Mouse (Mus musculus): ENCODE results near the gene G430095P16Rik. TPM values are rescaled to one million over a fixed set of nuclear protein-coding genes. Genes with fewer than 3 reads are reported as not detected.

G430095P16Rik gene
- polyA plus RNA-seq, 1 experiment from 2014 or later = 0.89 TPM

DNA sequence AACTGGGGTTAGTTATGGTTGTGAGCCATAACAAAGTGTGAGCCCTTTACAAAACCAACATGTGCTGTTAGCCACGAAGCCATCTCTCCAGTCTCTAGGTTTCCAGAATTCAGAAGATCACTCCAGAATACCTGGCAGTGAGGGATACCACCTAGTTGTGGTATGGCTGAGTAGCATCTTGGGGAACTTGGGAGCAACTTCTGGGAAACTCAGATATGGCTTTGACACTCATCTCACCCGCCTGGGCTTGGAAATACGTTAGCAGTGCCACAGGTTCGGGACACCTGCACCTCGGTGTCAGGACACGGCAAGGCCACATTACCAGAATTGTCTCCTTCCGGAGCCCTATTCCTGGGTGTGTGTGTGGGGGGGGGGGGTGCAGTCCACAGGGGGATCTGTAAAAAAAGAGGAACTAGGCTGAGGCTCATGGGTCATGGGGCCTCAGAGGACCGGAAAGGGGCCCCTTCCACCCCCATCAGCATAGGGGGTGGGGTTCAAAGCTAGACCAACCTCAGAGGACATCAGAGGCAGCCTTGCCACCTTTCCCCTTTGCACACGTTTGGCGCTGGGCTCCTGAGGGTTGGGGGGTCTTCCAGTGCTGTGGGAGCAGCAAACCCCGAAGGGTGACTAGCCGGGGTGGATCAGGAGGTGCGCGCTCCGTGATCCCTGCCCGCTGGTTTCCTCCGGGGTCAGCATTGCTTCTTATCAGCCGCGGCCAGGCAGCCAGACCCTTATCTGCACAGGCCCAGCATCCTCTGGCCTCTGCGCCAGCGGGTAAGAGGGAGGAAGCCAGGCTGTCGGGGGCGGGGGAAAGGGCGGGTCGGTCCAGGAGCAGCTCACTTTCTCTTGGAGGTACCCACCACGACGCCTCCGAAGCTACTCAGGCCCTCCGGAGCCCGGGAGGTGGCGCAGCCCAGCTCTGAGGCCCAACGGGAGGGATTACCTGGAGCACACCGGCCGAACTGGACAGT lies 21.6 kb upstream of the G430095P16Rik start, which contains the start of gene Lyl1:
Lyl1 (plus strand) TSS at position 517 of the 971 bp plus-strand sequence.
- Histone ChIP-seq H3K9me3 (ENCODE audit: control insufficient read depth, low read length) (no peaks in the 10 kb centered on the region), H3K4me3 (ENCODE audit: low read length) (no peak within 1 kb of the TSS), H3K9ac (ENCODE audit: low read depth, low read length) (peak within 1 kb of the TSS; percentile 36), H3K27me3 (replicated peaks; ENCODE audit: control insufficient read depth, insufficient read depth, low read length) (peaks cover 17% of the 10 kb centered on the region), H3K4me1 (ENCODE audit: control insufficient read depth, insufficient read depth, low read depth, low read length) (peaks cover 12% of the 10 kb centered on the region), H3K27ac (ENCODE audit: low read depth, low read length) (peak within 1 kb of the TSS; percentile 24), H3K4me2 (ENCODE audit: low read length) (no peak within 1 kb of the TSS; the same call in 1 of the 2 replicates), H3K36me3 (ENCODE audit: control insufficient read depth, insufficient read depth, low read length) (peaks cover 18% of the 10 kb centered on the region)
- 16% methylated on average over 34 of the region's 34 CpGs for WGBS
- ATAC-seq = no peak; the same call in 1 of the 2 replicates

DNA sequence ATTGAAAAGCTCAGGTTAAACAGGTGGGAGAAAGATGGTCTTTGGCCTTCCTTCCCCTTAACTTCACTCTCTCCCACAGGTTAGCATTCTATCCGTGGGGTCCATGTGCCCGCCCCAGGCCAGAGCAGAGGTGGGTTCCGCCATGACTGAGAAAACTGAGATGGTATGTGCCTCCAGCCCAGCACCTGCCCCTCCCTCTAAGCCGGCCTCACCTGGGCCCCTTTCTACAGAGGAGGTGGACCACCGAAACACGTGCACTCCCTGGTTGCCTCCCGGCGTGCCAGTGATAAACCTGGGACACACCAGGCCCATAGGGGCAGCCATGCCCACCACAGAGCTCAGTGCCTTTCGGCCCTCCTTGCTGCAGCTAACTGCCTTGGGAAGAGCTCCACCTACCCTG lies 20.2 kb upstream of the G430095P16Rik start:
- Histone ChIP-seq H3K27ac (ENCODE audit: low read depth, low read length) (no peak overlapping the region), H3K4me2 (ENCODE audit: low read length) (peak overlapping the region; percentile 13), H3K4me3 (ENCODE audit: low read length) (no peak overlapping the region), H3K36me3 (ENCODE audit: control insufficient read depth, insufficient read depth, low read length) (peaks cover 9% of the 10 kb centered on the region), H3K27me3 (replicated peaks; ENCODE audit: control insufficient read depth, insufficient read depth, low read length) (peaks cover 19% of the 10 kb centered on the region), H3K9me3 (ENCODE audit: control insufficient read depth, low read length) (no peaks in the 10 kb centered on the region), H3K4me1 (ENCODE audit: control insufficient read depth, insufficient read depth, low read depth, low read length) (peaks cover 18% of the 10 kb centered on the region), H3K9ac (ENCODE audit: low read depth, low read length) (no peak overlapping the region)
- ATAC-seq = no peak
- 75% methylated on average over 9 of the region's 9 CpGs for WGBS

DNA sequence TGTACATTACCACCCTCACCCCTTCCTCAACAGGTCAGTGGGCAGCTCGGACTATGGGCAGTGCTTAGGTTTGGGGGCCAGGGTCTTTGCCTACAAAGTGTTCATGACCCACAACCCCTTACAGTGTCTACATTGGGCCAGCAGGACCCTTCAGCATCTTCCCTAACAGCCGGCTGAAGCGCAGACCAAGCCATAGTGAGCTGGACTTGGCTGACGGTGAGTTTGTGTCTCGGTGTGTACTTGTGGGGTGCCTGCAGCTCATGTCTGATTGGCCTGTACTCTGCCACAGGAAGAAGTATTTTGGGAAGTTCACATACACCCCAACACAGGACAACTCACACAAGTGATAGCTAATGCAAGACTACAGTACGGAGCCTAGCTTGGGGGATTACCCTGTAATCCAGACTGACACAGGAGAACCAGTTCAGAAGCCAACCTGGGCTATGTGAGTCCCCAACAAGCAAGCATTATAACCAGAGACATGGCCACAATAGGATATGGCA lies 19.8 kb upstream of the G430095P16Rik start:
- WGBS = 82% methylated on average over 6 of the region's 6 CpGs
- H3K36me3 ChIP-seq (ENCODE audit: control insufficient read depth, insufficient read depth, low read length) = peaks cover 5% of the 10 kb centered on the region; the same call in 1 of the 2 replicates
- H3K4me3 ChIP-seq (ENCODE audit: low read length) = no peak overlapping the region
- ATAC-seq = no peak
- no peaks in the 10 kb centered on the region for H3K9me3 ChIP-seq (ENCODE audit: control insufficient read depth, low read length)
- H3K4me2 ChIP-seq (ENCODE audit: low read length) = peak overlapping the region; percentile 13
- peaks cover 21% of the 10 kb centered on the region for H3K4me1 ChIP-seq (ENCODE audit: control insufficient read depth, insufficient read depth, low read depth, low read length)
- H3K27ac ChIP-seq (ENCODE audit: low read depth, low read length) = no peak overlapping the region
- no peak overlapping the region for H3K9ac ChIP-seq (ENCODE audit: low read depth, low read length)
- H3K27me3 ChIP-seq (replicated peaks; ENCODE audit: control insufficient read depth, insufficient read depth, low read length) = peaks cover 20% of the 10 kb centered on the region

DNA sequence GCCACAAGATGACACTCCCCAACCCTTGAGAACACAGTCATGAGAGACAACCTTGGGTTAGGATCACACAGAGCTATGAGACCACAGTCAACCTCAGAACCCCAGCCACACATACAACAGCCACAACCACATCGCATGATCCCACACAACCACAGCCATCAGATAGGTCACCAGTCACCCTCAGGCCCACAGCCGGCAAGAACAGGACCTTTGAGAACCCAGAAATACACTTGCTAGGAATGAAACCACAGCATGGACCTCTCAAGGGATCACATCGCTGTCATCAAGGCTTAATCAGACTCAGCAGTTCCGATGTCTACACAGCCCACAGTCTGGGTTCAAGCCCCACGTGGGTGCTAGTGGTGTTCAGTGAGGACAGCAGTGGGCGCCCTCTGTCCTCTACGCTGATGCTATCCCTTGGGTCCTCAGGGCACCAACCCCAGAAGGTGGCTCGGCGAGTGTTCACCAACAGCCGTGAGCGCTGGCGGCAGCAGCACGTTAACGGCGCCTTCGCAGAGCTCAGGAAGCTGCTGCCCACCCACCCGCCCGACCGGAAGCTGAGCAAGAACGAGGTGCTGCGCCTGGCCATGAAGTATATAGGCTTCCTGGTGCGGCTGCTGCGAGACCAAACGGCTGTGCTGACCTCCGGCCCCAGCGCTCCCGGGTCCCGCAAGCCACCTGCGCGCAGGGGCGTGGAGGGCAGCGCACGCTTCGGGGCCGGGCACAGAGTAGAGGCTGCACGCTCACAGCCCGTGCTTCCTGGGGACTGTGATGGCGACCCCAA lies 19.1 kb upstream of the G430095P16Rik start:
- Histone ChIP-seq H3K4me1 (ENCODE audit: control insufficient read depth, insufficient read depth, low read depth, low read length) (peaks cover 24% of the 10 kb centered on the region), H3K27ac (ENCODE audit: low read depth, low read length) (peak overlapping the region; percentile 69; the same call in 1 of the 2 replicates), H3K36me3 (ENCODE audit: control insufficient read depth, insufficient read depth, low read length) (no peaks in the 10 kb centered on the region; the same call in 1 of the 2 replicates), H3K4me3 (ENCODE audit: low read length) (0 out of 2 replicates have a peak overlapping the region, but pooled peaks have one; percentile 3), H3K4me2 (ENCODE audit: low read length) (peak overlapping the region; percentile 21; the same call in 1 of the 2 replicates), H3K27me3 (replicated peaks; ENCODE audit: control insufficient read depth, insufficient read depth, low read length) (peaks cover 20% of the 10 kb centered on the region), H3K9me3 (ENCODE audit: control insufficient read depth, low read length) (no peaks in the 10 kb centered on the region), H3K9ac (ENCODE audit: low read depth, low read length) (peak overlapping the region; percentile 41)
- ATAC-seq = no peak
- WGBS = 12% methylated on average over 34 of the region's 38 CpGs

DNA sequence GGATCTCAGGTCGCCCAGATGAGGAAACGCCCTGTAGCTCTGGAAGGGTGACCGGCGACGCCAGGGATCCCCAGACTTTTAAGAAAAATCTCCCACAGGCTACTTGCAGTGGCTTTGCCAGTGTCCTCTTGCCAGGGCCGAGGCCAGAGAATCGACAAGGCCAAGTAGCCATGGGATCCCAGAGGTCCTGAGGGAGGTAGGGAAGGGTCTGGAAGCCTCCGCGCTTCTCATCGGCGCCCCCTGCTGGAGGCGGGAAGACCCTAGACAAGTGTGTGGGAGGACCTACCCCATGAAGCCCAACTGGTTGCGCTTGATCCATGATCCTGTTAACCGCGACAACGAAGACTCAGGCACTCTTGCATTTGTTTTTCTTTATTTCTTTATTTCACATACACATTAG lies 18.5 kb upstream of the G430095P16Rik start:
- H3K27me3 ChIP-seq (replicated peaks; ENCODE audit: control insufficient read depth, insufficient read depth, low read length) = peaks cover 20% of the 10 kb centered on the region
- H3K27ac ChIP-seq (ENCODE audit: low read depth, low read length) = peak overlapping the region; percentile 69
- H3K4me1 ChIP-seq (ENCODE audit: control insufficient read depth, insufficient read depth, low read depth, low read length) = peaks cover 28% of the 10 kb centered on the region
- H3K36me3 ChIP-seq (ENCODE audit: control insufficient read depth, insufficient read depth, low read length) = no peaks in the 10 kb centered on the region
- no peak overlapping the region for H3K4me3 ChIP-seq (ENCODE audit: low read length)
- H3K9me3 ChIP-seq (ENCODE audit: control insufficient read depth, low read length) = no peaks in the 10 kb centered on the region
- no peak for ATAC-seq
- peak overlapping the region; percentile 45 for H3K4me2 ChIP-seq (ENCODE audit: low read length)
- H3K9ac ChIP-seq (ENCODE audit: low read depth, low read length) = peak overlapping the region; percentile 41; the same call in 1 of the 2 replicates
- WGBS = 4% methylated on average over 16 of the region's 16 CpGs

DNA sequence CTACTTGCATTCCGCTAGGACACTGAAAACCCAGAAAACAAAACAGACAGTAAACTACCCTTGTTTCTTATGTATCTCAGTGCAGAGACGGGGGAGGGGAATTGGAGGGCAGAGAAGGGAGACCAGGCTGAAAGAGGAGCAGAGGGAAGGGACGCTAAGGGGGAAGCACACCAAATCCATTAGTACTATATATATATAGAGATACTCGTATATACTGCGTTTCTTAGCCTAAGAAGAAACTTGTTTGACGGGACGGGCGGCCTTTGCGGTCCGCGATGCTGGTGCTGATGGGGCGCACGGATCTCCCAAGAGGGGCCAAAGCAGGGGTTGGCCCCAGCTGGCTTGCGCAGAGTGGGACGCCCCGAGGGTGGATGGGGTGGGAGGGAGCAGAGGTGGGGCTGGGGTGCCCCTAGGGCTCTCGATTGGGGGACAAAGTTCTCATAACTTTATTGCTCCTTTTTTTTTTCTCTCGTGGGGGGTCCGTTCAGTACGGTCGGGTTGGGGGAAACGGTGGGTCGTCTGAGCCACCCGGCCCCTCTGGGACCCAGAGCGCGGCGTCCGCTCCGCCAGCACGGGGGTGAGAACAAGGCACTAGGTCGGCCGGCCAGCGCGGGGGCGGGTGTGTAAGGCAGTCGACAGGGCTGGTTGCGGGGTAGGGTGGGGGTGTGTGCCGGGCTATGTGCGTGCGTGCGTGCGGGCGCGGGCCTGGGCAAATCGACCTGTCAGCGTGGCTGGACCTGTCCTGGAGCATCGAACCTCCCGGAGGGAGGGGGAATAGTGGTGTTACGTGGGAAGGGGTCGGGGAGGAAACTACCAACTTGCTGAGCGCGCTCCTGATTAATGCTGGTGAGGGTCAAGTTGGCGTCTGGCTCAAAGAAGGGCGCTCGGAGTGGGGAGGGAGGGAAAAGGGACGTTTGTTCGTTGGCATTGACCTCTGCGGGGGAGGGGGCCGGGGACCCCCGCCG lies 17.7 kb upstream of the G430095P16Rik start:
- WGBS = 2% methylated on average over 57 of the region's 61 CpGs
- ATAC-seq = no peak
- Histone ChIP-seq H3K4me3 (ENCODE audit: low read length) (peak overlapping the region; percentile 20), H3K9ac (ENCODE audit: low read depth, low read length) (peak overlapping the region; percentile 51), H3K36me3 (ENCODE audit: control insufficient read depth, insufficient read depth, low read length) (no peaks in the 10 kb centered on the region), H3K27me3 (replicated peaks; ENCODE audit: control insufficient read depth, insufficient read depth, low read length) (peaks cover 20% of the 10 kb centered on the region), H3K4me2 (ENCODE audit: low read length) (peak overlapping the region; percentile 45), H3K27ac (ENCODE audit: low read depth, low read length) (peak overlapping the region; percentile 69), H3K9me3 (ENCODE audit: control insufficient read depth, low read length) (no peaks in the 10 kb centered on the region), H3K4me1 (ENCODE audit: control insufficient read depth, insufficient read depth, low read depth, low read length) (peaks cover 33% of the 10 kb centered on the region)

DNA sequence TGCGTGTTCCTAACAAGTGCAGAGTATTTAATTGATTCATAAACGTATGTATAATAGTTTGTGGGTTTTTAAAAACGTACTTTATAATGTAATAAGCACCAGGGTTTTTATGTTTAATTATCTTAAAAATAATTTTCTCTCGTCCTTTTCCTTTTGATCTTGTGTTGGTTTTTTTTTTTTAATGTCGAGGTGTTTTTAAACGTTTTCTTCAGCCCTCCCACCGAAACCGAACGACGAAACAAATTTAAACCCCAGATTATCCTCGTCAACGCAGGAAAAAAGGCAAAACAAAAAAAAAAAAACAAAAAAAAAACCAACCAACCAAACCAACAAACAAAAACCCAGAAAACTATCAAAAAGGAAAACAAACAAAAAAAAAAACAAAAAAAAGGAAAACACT lies 16.8 kb upstream of the G430095P16Rik start:
- peaks cover 33% of the 10 kb centered on the region for H3K4me1 ChIP-seq (ENCODE audit: control insufficient read depth, insufficient read depth, low read depth, low read length)
- no peak overlapping the region; the same call in 1 of the 2 replicates for H3K4me3 ChIP-seq (ENCODE audit: low read length)
- H3K9ac ChIP-seq (ENCODE audit: low read depth, low read length) = peak overlapping the region; percentile 51
- H3K36me3 ChIP-seq (ENCODE audit: control insufficient read depth, insufficient read depth, low read length) = no peaks in the 10 kb centered on the region
- H3K4me2 ChIP-seq (ENCODE audit: low read length) = peak overlapping the region; percentile 45
- H3K27ac ChIP-seq (ENCODE audit: low read depth, low read length) = no peak overlapping the region
- no peaks in the 10 kb centered on the region for H3K9me3 ChIP-seq (ENCODE audit: control insufficient read depth, low read length)
- WGBS = 6% methylated on average over 12 of the region's 12 CpGs
- ATAC-seq = no peak
- H3K27me3 ChIP-seq (replicated peaks; ENCODE audit: control insufficient read depth, insufficient read depth, low read length) = peaks cover 20% of the 10 kb centered on the region

DNA sequence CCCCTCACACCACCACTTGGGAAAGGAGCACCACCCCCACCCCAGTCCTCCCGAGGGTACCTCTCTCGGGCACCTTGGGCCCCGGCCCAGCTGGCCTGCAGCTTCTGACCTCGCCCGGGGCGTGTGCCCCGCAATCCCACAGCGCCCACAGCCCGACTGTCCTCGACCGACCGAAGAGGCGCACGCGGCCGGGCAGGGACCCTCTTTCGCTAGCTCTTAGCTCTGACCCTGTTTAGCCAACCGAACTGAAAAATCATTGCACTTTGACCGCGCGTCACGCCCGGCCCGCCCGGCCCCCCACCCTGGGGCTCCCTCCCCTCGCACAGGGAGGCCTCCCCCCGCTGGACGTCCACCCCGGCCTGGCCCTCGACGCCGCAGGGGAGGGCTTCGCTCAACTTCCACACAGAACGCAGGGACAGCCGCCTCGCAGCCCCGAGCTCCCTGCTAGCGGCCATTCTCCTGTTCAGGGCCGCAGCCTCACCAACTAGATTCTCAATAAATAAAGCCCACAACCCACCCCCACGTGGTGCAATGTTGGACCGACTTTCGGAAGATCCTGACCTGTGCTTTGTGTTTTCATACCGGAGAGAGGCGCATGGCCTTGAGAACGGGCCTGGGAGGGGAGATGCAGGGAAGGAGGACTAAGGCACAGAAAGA lies 16.1 kb upstream of the G430095P16Rik start:
- peak overlapping the region; percentile 77 for H3K27ac ChIP-seq (ENCODE audit: low read depth, low read length)
- peaks cover 20% of the 10 kb centered on the region for H3K27me3 ChIP-seq (replicated peaks; ENCODE audit: control insufficient read depth, insufficient read depth, low read length)
- no peak for ATAC-seq
- peaks cover 37% of the 10 kb centered on the region for H3K4me1 ChIP-seq (ENCODE audit: control insufficient read depth, insufficient read depth, low read depth, low read length)
- no peaks in the 10 kb centered on the region for H3K9me3 ChIP-seq (ENCODE audit: control insufficient read depth, low read length)
- H3K4me2 ChIP-seq (ENCODE audit: low read length) = peak overlapping the region; percentile 39
- 7% methylated on average over 43 of the region's 45 CpGs for WGBS
- peak overlapping the region; percentile 46 for H3K9ac ChIP-seq (ENCODE audit: low read depth, low read length)
- peak overlapping the region; percentile 8 for H3K4me3 ChIP-seq (ENCODE audit: low read length)
- H3K36me3 ChIP-seq (ENCODE audit: control insufficient read depth, insufficient read depth, low read length) = no peaks in the 10 kb centered on the region
